Mouse (Mus musculus): Measurements from ENCODE around the gene Cfap20.

DNA sequence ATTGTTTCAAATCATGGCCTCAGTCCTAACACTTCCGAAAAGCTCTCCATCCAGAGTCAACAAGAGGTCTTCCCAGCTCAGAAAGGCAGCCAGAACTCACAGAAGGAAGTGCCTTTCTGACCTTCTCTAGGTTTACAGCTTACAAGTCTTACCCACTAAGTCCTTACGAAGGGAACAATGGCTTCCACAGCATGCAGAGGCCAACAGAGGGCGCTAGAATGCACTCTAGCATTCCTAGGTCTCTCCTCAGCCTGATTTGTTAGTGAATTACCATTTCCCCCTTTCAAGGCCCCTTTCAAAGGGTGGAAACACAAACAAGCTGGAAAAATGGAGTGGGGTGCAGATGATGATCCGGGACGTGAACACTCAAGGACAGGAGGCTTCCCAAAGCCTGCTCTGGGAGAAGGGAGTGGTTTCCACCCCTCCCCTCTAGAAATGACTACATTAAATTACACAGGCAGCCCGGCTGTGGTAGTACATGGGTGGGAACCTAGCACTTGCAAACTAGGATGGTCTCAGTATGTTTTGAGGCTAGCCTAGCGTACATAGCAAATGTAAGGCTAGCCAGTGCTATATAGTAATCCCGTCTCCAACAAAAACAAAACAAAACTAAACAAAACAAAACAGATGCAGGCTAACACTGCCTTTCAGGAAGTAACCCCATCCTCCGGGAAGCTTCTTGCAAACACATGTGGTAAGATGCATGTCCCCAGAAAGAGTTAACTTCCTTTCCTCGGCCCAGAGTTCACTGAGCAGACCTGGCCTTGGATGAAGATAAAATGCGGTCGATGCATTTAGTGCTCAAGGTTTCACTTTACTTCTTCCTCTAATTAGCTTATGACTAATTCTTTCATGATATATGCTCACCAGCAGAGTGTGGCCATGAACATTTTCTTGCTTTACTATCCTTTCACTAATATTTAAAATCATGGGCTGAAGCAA lies 6.8 kb downstream of the Cfap20 start:
- TF ChIP-seq POLR2A (IDR thresholded peaks at IDR 0.05; ENCODE audit: control insufficient read depth in 1 of 2, insufficient read depth in 1 of 2, low read depth in 1 of 2, low read length in 2 of 2, poor library complexity in 1 of 2) (no peak), RCOR1 (IDR thresholded peaks at IDR 0.05; ENCODE audit: low read depth, low read length) (no peak), KAT2A (conservative IDR thresholded peaks at IDR 0.05; ENCODE audit: low read depth, low read length) (no peak), MAX (IDR thresholded peaks at IDR 0.05; ENCODE audit: low read length) (peak; percentile 52; the same call in 1 of the 2 replicates), EP300 (IDR thresholded peaks at IDR 0.05; ENCODE audit: low read depth in 1 of 2, low read length in 2 of 2) (peak in 1 of 2 experiments; percentile 51; a peak in 3 of 4 replicates), CTCF (IDR thresholded peaks at IDR 0.05 in 2 of 3, conservative IDR thresholded peaks at IDR 0.05 in 1 of 3; ENCODE audit: control insufficient read depth in 1 of 3, insufficient read depth in 1 of 3, low read depth in 2 of 3, low read length in 3 of 3, poor library complexity in 1 of 3, severe bottlenecking in 1 of 3) (peak; percentile 81 to 93 (median 89)), POLR2AphosphoS5 (IDR thresholded peaks at IDR 0.05; ENCODE audit: borderline replicate concordance, low read depth, low read length) (no peak), SMC3 (IDR thresholded peaks at IDR 0.05; ENCODE audit: low read depth, low read length) (peak; percentile 58)
